Mouse (Mus musculus) stomach, adult 2 months (tissue): ENCODE data around the gene Spata5. TPM values are rescaled to one million over a fixed set of nuclear protein-coding genes. Genes with fewer than 3 reads are reported as not detected.

Source experiments
- polyA plus RNA-seq: library from polyadenylated mRNA; depleted of rRNA; stranded (reverse); fragments of >200 nt; gene quantifications from 2 replicates; pipeline ENCODE4 v1.2.3, GENCODE M21; 2012; rRNA removed

Gene Spata5
- polyA plus RNA-seq: 0.19 and 0.59 TPM in 2 replicates

GRCm38 (mm10) chr3:37419458-37419991, at the start of gene Spata5:
Gene Spata5 (plus strand): TSS chr3:37419896.

DNA sequence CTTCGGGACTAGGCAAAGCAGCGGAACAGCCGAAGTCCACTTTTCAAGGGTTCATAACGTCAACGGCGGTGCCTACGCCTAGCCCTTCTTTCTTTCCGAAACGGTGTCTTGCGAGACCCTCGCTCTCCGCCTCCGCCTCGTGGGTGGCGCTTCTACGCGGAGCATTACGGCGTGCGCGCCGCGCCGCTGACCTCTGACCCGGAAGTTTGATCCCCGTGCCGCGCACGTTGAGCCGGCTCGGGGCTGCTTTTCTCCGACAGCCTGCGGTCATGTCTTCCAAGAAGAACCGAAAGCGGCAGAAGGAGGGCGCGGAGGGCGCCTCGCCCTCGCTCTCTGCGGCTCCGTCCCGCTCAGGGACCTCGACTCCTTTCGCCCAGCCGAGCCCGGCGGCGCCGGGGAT, 376 bp downstream of the Spata5 start, which contains the start of gene Nudt6:
Nudt6 (minus strand) TSS at position 140 of the 400 bp plus-strand sequence.

Other genes with a start within 250 kb of the Spata5 start
- gene Il21, start 187.3 kb upstream of the Spata5 start, polyA plus RNA-seq: not detected in 2 replicates
- gene Bbs12, start 107.3 kb upstream of the Spata5 start, polyA plus RNA-seq: 0.03 and 0.23 TPM in 2 replicates
- 0.04 TPM in 1 of 2 replicates, not detected in the other for gene Cetn4, start 107.2 kb upstream of the Spata5 start, polyA plus RNA-seq
- gene Fgf2, start 71.5 kb upstream of the Spata5 start, polyA plus RNA-seq: 0.38 and 0.71 TPM in 2 replicates
- 9.3 and 17.9 TPM in 2 replicates for gene Nudt6, start 315 bp downstream of the Spata5 start, polyA plus RNA-seq
- gene Spry1, start 220.1 kb downstream of the Spata5 start, polyA plus RNA-seq: 8.3 and 9.6 TPM in 2 replicates